10 mouse cellular contexts compared by ENCODE assay signal in the genomic region with DNA sequence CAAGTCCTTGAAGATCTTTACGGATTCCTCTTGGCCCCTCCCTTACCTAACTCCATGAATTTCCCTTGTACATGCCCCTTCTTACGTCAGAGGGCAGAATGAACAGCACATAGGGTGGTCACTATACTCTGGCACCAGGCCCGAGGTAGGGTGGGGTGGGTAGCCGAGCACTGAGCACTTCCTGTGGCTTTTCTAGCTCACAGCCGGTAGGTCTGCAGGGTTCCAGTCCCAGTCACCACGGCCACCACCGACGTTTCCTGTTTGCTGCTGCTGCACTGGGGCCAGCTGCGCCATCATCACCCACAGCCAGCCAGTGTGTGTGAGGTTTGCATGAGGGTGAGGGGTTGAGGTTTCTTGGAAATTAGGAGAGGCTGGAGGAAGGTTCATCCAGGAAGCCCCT. TPM values are rescaled to one million over a fixed set of nuclear protein-coding genes. Genes with fewer than 3 reads are reported as not detected.
A peak's percentile ranks its signal among the peaks of the same experiment; 100 is the strongest.
DNase-seq lines count a peak whose midpoint lies in the region; ATAC-seq lines count a peak whose summit lies in the region.
"Had no signal": no experiment of that assay in that cellular context is flagged by ENCODE, and none has a peak within 500 bp of the region (broad histone marks: within the 10 kb centered on the region; RNA-seq: fewer than 3 reads in every experiment).

No protein-coding gene starts in this region.

- H3K4me1 ChIP-seq in liver, embryonic 11.5 days (replicated peaks; ENCODE audit: control insufficient read depth, insufficient read depth, low read length): peaks cover 33% of the 10 kb centered on the region
- no peaks in the 10 kb centered on the region for H3K4me1 ChIP-seq in forebrain, embryonic 10.5 days
- H3K4me1 ChIP-seq: hindbrain, embryonic 15.5 days had no signal

- H3K4me3 ChIP-seq in liver, embryonic 11.5 days (ENCODE audit: low read depth, low read length): no peak overlapping the region
- no peak overlapping the region for H3K4me3 ChIP-seq in forebrain, embryonic 10.5 days
- H3K4me3 ChIP-seq: embryonic facial prominence, embryonic 13.5 days; hindbrain, embryonic 15.5 days had no signal

- 44% methylated on average over 9 of the region's 9 CpGs for WGBS in liver, embryonic 11.5 days
- WGBS in forebrain, embryonic 10.5 days: 79% methylated on average over 9 of the region's 9 CpGs

- H3K27me3 ChIP-seq in liver, embryonic 11.5 days (replicated peaks; ENCODE audit: control insufficient read depth, insufficient read depth, low read length): no peaks in the 10 kb centered on the region
- no peaks in the 10 kb centered on the region for H3K27me3 ChIP-seq in forebrain, embryonic 10.5 days (ENCODE audit: poor library complexity, severe bottlenecking)
- H3K27me3 ChIP-seq: embryonic facial prominence, embryonic 13.5 days; hindbrain, embryonic 15.5 days had no signal

- H3K9ac ChIP-seq in liver, embryonic 11.5 days (ENCODE audit: low read depth, low read length): no peak overlapping the region
- H3K9ac ChIP-seq: embryonic facial prominence, embryonic 13.5 days; hindbrain, embryonic 15.5 days had no signal

- ATAC-seq in liver, embryonic 11.5 days (replicated peaks; ENCODE audit: low FRiP score): no peak
- peak; percentile 63; the same call in 1 of the 2 replicates for ATAC-seq in monocyte, adult 5-6 weeks (replicated peaks; ENCODE audit: insufficient number of reproducible peaks, low FRiP score, low TSS enrichment, poor library complexity, severe bottlenecking)

- H3K9me3 ChIP-seq in liver, embryonic 11.5 days (ENCODE audit: control insufficient read depth, low read length): no peaks in the 10 kb centered on the region
- no peaks in the 10 kb centered on the region for H3K9me3 ChIP-seq in forebrain, embryonic 10.5 days
- H3K9me3 ChIP-seq: embryonic facial prominence, embryonic 13.5 days; hindbrain, embryonic 15.5 days had no signal

- DNase-seq in liver: peak; percentile 34
- DNase-seq in liver, embryonic 11.5 days (ENCODE audit: low spot score): no peak
- DNase-seq in induced T-regulatory cell, adult 2 months (ENCODE audit: low read depth): peak; percentile 85
- no peak for DNase-seq in forebrain, embryonic 10.5 days (ENCODE audit: extremely low spot score, low spot score)
- DNase-seq in left cerebral cortex, adult 18-20 months (ENCODE audit: low spot score in 2 of 2): no peak
- DNase-seq in heart, adult 8-10 months (ENCODE audit: low spot score): no peak

- H3K27ac ChIP-seq in liver, embryonic 11.5 days (ENCODE audit: low read depth, low read length): no peak overlapping the region
- no peak overlapping the region for H3K27ac ChIP-seq in forebrain, embryonic 10.5 days
- H3K27ac ChIP-seq: embryonic facial prominence, embryonic 13.5 days; hindbrain, embryonic 15.5 days had no signal

- peaks cover 14% of the 10 kb centered on the region; the same call in 1 of the 2 replicates for H3K36me3 ChIP-seq in liver, embryonic 11.5 days (ENCODE audit: control insufficient read depth, insufficient read depth, low read length)
- H3K36me3 ChIP-seq in forebrain, embryonic 10.5 days (replicated peaks): peaks cover 29% of the 10 kb centered on the region

- H3K4me2 ChIP-seq in liver, embryonic 11.5 days: no peak overlapping the region
- H3K4me2 ChIP-seq: embryonic facial prominence, embryonic 13.5 days; hindbrain, embryonic 15.5 days; midbrain, embryonic 11.5 days had no signal

RNA-seq across cellular contexts. Expression of a gene that starts 9.3 kb away (rescaled TPM):
- 11.6 and 11.9 TPM in 2 replicates for polyA plus RNA-seq in liver, embryonic 11.5 days (2014; fragmentation: Nextera tagmentation; extraction: Ambion mirVana)
- 13.8 to 38.9 TPM (median 15.8 TPM) in 3 replicates for total RNA-seq in monocyte, adult 5-6 weeks (2017)
- 0.60 and 0.94 TPM in 2 replicates for polyA plus RNA-seq in forebrain, embryonic 10.5 days (2016; fragmentation: Nextera tagmentation; extraction: Ambion mirVana)
- under 1 TPM; 0.63 to 0.82 TPM for total RNA-seq in left cerebral cortex, adult 18-20 months (2021)
- under 1 TPM in 1 of 4 experiments, not detected in 3; 0.09 TPM for total RNA-seq in heart, adult 8-10 months (2022)

RNA-seq across cellular contexts. Expression of a gene that starts 14.8 kb away (rescaled TPM):
- polyA plus RNA-seq in liver, embryonic 11.5 days (2014; fragmentation: Nextera tagmentation; extraction: Ambion mirVana): 247 and 278 TPM in 2 replicates
- 118 to 134 TPM (median 121 TPM) in 3 replicates for total RNA-seq in monocyte, adult 5-6 weeks (2017)
- polyA plus RNA-seq in forebrain, embryonic 10.5 days (2016; fragmentation: Nextera tagmentation; extraction: Ambion mirVana): 185 and 186 TPM in 2 replicates
- total RNA-seq in left cerebral cortex, adult 18-20 months (2021): 10 to 100 TPM; 89.8 to 97.6 TPM
- total RNA-seq in heart, adult 8-10 months (2022): 100 to 1,000 TPM in 2 of 4 experiments, 10 to 100 TPM in 2; 90.3 to 107 (median 102) TPM

RNA-seq across cellular contexts. Expression of a gene that starts 20.0 kb away (rescaled TPM):
- 3.6 and 5.1 TPM in 2 replicates for polyA plus RNA-seq in liver, embryonic 11.5 days (2014; fragmentation: Nextera tagmentation; extraction: Ambion mirVana)
- 0.38 to 5.2 TPM (median 2.5 TPM) in 3 replicates for total RNA-seq in monocyte, adult 5-6 weeks (2017)
- 7.7 and 9.3 TPM in 2 replicates for polyA plus RNA-seq in forebrain, embryonic 10.5 days (2016; fragmentation: Nextera tagmentation; extraction: Ambion mirVana)
- 1 to 10 TPM; 1.7 to 2.9 TPM for total RNA-seq in left cerebral cortex, adult 18-20 months (2021)
- 1 to 10 TPM in 1 of 4 experiments, under 1 TPM in 3; 0.40 to 1.4 (median 0.56) TPM for total RNA-seq in heart, adult 8-10 months (2022)

RNA-seq across cellular contexts. Expression of a gene that starts 37.9 kb away (rescaled TPM):
- polyA plus RNA-seq in liver, embryonic 11.5 days (2014; fragmentation: Nextera tagmentation; extraction: Ambion mirVana): 33.3 and 40.0 TPM in 2 replicates
- 3.2 to 5.9 TPM (median 3.5 TPM) in 3 replicates for total RNA-seq in monocyte, adult 5-6 weeks (2017)
- polyA plus RNA-seq in forebrain, embryonic 10.5 days (2016; fragmentation: Nextera tagmentation; extraction: Ambion mirVana): 108 and 109 TPM in 2 replicates
- total RNA-seq in left cerebral cortex, adult 18-20 months (2021): 1 to 10 TPM in 1 of 2 experiments, under 1 TPM in 1; 0.40 to 1.3 TPM
- under 1 TPM; 0.47 to 0.55 (median 0.51) TPM for total RNA-seq in heart, adult 8-10 months (2022)

Comparison
In these comparisons a context has a peak if more than half of its experiments do, and no peak if none do; other contexts are left out.
1. DNase-seq: peak in liver (single experiment) and induced T-regulatory cell, adult 2 months (single experiment); none in liver, embryonic 11.5 days (single experiment), forebrain, embryonic 10.5 days (single experiment), left cerebral cortex, adult 18-20 months (0 of 2) and heart, adult 8-10 months (single experiment).